Mouse (Mus musculus): ENCODE data around the gene Cntnap1.

GRCm38 (mm10) chr11:101173631-101174388, 3.5 kb downstream of the Cntnap1 start:
- TF ChIP-seq CTCF (IDR thresholded peaks at IDR 0.05; ENCODE audit: low read depth) (peak; percentile 93), EP300 (IDR thresholded peaks at IDR 0.05; ENCODE audit: low read depth) (no peak)

All from liver, embryonic 14.5 days (tissue).